Mouse (Mus musculus): ENCODE measurements around the gene Prpf3.
"Not testable (repeated sequence)": the region's sequence is repeated elsewhere in the genome, so short reads cannot be mapped to it uniquely, and the experiment has no call there.

The Prpf3 gene

GRCm38 (mm10) chr3:95855502-95856089, at the start of gene Prpf3:
TSS of gene Prpf3 (minus strand) at chr3:95855885.
- peak; percentile 97 for DNase-seq (ENCODE audit: low read depth, low spot score)

GRCm38 (mm10) chr3:95904568-95904967, 48.9 kb upstream of the Prpf3 start, which contains the start of gene Car14:
TSS of gene Car14 (minus strand) at chr3:95904691.
- peak; percentile 32 for DNase-seq (ENCODE audit: low read depth, low spot score)

GRCm38 (mm10) chr3:95903753-95904502, 48.2 kb upstream of the Prpf3 start:
- DNase-seq (ENCODE audit: low read depth, low spot score), result no peak

DNA sequence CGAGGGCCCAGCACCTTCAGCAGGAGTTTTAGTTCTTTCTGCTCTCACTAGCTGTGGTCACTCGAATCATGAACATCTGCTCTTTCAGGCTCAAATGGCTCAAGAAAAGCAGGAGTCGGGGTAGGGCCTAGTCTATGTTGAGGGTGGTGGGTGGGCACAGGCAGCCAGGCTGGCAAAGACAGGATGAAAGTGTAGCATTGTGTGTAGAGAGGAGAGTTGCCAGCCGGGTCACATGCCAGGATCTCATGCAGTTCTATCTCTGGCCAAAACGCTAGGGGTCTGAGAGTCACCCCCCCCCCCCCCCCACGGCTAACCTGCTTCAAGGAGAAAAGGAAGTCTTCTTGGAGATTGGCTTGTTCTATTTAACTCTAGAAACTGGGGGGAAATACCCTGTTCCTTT, 47.0 kb upstream of the Prpf3 start:
- peak; percentile 69 for DNase-seq (ENCODE audit: low read depth, low spot score)

GRCm38 (mm10) chr3:95902373-95902625, 46.6 kb upstream of the Prpf3 start:
- no peak for DNase-seq (ENCODE audit: low read depth, low spot score)

- no peak for DNase-seq (ENCODE audit: low read depth, low spot score)
These were observed 46.1 kb upstream of the Prpf3 start for GRCm38 (mm10) chr3:95901616-95902372.

DNA sequence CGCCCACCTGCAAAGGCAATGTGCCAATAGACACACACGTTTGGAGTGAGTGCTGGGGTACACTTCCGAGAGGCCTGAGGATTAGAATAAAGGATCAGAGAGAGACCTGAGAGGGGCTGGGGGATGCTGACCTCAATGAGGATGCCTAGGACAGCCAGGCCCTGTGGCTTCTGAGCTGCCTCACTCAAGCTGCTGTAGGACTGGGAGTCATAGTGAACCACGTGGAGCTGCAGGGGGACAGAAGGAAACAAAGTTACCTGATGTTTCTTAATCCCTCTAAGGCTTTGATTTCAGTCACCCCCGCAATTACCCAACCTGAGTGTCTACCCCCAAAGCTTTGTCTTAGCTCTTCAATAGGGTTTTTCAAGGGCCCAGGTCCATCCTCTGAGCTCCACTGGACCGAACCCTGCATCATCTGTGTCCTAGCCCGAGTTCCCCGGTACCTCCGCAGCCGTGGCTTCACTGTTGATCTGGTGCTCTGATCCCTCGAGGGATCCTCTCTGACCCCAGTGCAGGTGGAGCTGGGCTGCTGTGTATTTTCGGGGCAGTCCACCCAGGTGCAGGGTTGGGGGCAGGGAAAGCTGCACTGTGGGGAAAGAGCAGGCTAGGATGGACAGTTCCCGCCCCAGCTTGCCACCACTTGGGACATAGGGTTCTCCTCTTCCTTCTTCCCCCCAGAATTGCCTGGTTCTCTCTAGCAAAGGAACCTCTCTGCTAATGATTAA, 44.3 kb upstream of the Prpf3 start:
- DNase-seq (ENCODE audit: low read depth, low spot score), result no peak

DNA sequence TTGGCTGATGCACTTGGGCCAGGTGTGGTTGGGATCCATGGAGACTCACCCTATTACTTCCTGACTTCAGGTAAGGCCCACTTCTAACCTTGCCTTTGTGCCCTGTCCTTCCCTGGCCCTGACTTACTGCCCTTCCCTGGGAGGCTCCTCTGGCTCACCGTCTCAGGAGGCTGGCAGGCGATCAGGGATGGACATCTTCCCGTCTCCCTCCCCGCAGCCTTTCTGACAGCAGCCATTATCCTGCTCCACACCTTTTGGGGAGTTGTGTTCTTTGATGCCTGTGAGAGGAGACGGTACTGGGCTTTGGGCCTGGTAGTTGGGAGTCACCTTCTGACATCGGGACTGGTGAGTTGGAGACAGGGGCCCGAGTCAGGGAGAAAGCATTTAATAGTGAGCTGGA, 39.8 kb upstream of the Prpf3 start:
- not testable (repeated sequence) for DNase-seq (ENCODE audit: low read depth, low spot score)

- DNase-seq (ENCODE audit: low read depth, low spot score), result peak; percentile 68
These were observed 38.9 kb upstream of the Prpf3 start for GRCm38 (mm10) chr3:95894317-95895160.

DNA sequence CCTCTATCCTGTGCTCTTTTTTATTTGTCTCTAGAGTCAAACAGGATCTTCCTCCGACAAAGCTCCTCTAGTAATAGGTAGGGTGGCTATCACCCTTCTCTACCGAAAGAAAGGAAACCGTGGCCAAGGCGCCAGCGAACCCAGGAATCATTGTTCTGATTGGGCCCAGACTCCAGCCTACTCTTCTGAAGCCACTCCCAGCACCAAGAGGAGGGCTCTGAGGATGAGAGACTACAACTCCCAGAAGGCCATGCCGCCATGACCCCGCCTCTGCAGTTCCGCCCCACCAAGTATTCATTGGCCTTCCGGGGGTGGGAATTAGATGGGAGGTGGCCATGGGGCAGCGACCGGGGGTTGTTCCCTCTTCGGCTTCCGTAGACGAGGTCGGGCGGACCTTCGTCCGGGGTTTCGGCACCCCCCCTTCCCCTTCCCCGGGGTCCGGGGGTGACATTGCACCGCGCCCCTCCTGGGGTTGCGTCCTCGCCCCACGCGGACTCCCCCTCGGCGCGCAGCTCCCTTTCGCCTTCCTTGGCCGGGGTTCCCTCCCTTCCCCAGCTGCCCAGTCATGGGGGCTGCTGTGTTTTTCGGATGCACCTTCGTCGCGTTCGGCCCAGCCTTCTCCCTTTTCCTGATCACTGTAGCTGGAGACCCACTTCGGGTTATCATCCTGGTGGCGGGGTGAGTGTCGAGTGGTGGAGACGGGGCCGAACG, 38.1 kb upstream of the Prpf3 start, which contains the start of gene Aph1a:
TSS of gene Aph1a (plus strand) at position 364 of the 711 bp plus-strand sequence.
- peak; percentile 100 for DNase-seq (ENCODE audit: low read depth, low spot score)

DNA sequence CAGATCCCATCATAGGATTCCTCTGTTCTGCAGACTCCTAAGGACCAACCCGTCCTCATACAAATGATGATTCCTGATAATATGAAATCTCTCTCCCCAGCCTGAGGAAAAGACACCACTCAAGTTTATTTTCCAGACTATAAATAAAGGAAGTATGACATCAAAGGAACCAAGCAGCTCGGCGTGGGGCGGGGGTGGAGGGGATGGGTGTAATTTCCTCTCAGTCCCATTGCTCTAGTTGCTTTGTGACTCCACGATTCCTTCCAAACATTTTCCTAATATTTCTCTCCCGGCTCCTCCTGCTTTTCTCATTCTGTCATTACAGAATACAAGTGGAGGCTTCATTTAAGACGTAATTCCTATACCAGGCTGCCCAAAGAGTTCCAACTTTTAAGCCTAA, 37.4 kb upstream of the Prpf3 start:
- no peak for DNase-seq (ENCODE audit: low read depth, low spot score)

- no peak for DNase-seq (ENCODE audit: low read depth, low spot score)
These were observed 36.7 kb upstream of the Prpf3 start for GRCm38 (mm10) chr3:95892066-95893052.

DNA sequence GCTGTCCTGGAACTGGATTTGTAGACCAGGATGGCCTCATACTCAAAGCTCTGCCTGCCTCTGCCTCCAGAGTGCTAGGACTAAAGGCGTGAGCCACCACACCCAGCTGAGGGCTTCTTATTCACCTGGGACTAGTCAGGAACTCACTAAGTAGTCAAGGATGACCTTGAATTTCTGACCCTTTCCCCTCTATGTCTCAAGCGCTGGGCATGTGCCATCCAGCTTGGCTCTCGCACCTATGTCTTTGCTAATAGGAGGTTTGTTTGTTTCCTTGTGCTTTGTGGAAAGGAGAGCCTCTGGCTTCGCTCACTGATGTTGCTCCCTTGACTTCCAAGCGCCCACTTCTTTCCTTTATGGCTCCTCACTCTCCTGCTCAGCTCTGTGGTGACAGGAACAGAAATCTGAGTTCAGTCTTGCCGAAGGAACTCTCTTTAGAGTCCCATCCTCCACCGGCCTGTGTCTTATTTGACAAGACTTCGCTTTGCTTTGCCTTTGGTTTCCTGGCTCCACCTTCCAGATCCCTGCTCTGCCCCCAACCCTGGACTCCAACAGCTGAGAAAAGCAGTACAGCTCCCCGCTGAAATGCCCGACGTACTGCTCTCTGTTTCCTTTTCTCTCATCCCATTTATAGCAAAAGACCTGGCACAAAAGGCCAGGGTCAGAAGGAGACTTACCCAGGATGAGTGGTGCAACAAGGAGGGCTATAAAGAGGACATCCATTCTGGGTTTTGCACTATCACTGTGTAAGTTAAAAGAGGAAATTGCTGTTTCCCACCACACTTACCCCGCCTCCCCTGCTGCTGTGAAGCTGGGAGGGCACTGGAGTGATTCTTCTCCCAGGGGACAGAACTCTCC, 35.8 kb upstream of the Prpf3 start, which contains the start of gene BC028528:
TSS of gene BC028528 (minus strand) at position 795 of the 855 bp plus-strand sequence.
- DNase-seq (ENCODE audit: low read depth, low spot score), result no peak

GRCm38 (mm10) chr3:95889664-95890063, 34.0 kb upstream of the Prpf3 start:
- DNase-seq (ENCODE audit: low read depth, low spot score), result no peak

DNA sequence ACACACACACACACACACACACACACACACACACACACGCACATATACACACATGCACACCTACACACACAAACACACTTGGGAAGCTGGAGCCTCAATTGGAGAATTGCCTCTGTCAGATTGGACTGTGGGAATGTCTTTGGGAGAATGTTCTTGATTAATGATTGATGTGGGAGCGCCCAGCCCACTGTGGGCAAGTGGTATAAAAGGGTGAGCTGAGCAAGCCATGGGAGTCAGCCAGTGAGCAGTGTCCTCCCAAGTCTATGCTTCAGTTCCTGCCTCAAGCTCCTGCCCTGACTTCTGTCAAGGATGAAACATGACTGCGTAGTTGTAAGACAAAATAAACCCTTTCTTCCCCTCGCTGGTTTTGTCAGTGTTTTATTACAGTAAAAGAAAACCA, 31.9 kb upstream of the Prpf3 start:
- no peak for DNase-seq (ENCODE audit: low read depth, low spot score)

GRCm38 (mm10) chr3:95884400-95884799, 28.7 kb upstream of the Prpf3 start:
- DNase-seq (ENCODE audit: low read depth, low spot score), result no peak

DNA sequence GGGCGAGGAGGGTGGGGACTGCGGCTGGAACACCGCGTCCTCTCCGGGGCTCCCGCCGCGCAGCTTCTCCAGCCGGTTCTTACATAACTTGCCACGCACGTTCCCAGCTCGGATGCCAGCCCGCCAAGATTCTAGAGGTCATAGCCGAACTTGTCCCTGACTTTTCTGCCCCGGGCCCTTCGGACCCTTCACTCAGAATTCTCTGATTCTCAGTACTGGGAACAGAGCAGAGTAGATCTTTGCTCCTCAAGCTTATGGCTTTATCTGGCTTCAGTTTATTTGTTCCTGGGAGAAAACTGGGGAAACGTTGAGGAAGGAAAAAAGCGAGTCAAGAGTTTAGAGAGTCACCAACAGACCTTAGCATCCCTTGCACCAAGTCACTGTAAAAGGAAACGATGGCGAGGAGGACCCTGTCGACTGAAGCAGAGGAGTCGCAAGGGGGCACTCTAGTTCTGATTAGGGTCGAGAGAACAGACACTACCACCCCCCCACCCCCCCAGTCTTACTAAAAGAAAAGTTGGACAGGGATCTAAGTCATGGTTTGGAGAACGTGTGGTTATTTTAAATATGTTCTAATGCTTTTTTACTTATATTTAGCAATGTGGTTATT, 27.2 kb upstream of the Prpf3 start:
- peak; percentile 88 for DNase-seq (ENCODE audit: low read depth, low spot score)

Data from brain, adult 2 months (tissue).